Mouse (Mus musculus) lung, postnatal 25 days (tissue): ENCODE data around the gene Wnt5b.
"Not testable (repeated sequence)": the region's sequence is repeated elsewhere in the genome, so short reads cannot be mapped to it uniquely, and the experiment has no call there.

Experiments
- DNase-seq: peaks from one replicate; pipeline ENCODE4 v3.0.0; 2022; ENCODE audit warnings: low spot score

Wnt5b gene

DNA sequence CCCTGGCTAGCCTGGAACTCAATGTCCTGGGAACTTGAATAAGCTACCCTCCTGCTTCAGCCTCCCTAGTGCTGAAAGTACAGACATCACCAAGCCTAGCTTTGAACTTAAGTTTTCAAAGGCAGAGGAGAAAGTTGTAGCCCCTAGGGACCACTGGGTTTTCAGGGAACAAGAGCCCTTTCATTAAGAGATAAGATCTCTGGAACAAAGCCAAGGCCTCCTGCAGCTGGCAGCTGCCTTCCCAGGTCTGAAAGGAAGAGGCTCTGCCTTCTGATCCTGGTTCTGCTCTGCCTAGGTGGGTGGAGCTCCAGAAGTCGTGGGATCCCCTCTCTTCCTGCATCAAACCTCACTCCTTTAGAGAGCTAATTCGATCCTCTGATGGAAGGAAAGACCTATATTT lies 58.7 kb downstream of the Wnt5b start:
- no peak for DNase-seq

- peak; percentile 61 for DNase-seq
These were observed 61.1 kb downstream of the Wnt5b start for GRCm38 (mm10) chr6:119482958-119483600.

- not testable (repeated sequence) for DNase-seq
These were observed 62.3 kb downstream of the Wnt5b start for GRCm38 (mm10) chr6:119481741-119482390.

GRCm38 (mm10) chr6:119480706-119481331 lies 63.3 kb downstream of the Wnt5b start:
- DNase-seq = no peak

DNA sequence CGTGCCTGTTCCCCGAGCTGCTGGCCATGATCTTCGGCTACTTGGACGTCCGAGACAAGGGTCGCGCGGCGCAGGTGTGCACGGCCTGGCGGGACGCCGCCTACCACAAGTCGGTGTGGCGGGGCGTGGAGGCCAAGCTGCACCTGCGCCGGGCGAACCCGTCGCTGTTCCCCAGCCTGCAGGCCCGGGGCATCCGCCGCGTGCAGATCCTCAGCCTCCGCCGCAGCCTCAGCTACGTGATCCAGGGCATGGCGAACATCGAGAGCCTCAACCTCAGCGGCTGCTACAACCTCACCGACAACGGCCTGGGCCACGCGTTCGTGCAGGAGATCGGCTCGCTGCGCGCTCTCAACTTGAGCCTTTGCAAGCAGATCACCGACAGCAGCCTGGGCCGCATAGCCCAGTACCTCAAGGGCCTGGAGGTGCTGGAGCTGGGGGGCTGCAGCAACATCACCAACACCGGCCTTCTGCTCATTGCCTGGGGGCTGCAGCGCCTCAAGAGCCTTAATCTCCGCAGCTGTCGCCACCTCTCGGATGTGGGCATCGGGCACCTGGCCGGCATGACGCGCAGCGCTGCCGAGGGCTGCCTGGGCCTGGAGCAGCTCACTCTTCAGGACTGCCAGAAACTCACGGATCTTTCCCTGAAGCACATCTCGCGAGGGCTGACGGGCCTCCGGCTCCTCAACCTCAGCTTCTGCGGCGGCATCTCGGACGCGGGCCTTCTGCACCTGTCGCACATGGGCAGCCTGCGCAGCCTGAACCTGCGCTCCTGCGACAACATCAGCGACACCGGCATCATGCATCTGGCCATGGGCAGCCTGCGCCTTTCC lies 64.1 kb downstream of the Wnt5b start:
- DNase-seq = no peak

DNA sequence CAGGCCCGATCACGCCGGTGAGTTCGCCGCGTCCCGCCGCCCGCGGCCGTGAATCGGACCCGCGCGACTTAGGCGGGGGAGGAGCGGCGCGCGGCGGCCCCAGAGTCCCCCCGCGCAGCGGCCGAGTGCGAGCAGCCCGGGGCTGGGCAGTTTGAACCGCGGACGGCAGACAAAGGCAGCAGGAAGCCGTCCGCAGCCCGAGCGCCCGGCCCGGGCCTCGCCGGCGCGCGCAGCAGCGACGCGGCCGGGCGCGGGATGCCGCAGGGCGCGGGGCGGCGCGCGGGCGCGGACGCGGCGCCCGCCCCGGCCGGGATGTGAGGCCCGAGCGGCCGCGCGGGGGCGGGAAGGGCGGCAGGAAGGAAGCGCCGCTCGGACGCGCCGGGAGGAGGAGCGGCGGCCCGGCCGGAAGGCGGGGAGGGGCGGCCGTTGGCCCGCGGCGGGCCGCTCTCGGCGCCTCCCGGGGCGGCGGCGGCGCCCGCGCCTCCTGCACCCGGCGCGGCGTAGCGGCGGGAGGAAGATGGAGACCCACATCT lies 64.7 kb downstream of the Wnt5b start, which contains the start of gene Fbxl14:
TSS of gene Fbxl14 (plus strand) at position 326 of the 533 bp plus-strand sequence.
- DNase-seq = no peak

DNA sequence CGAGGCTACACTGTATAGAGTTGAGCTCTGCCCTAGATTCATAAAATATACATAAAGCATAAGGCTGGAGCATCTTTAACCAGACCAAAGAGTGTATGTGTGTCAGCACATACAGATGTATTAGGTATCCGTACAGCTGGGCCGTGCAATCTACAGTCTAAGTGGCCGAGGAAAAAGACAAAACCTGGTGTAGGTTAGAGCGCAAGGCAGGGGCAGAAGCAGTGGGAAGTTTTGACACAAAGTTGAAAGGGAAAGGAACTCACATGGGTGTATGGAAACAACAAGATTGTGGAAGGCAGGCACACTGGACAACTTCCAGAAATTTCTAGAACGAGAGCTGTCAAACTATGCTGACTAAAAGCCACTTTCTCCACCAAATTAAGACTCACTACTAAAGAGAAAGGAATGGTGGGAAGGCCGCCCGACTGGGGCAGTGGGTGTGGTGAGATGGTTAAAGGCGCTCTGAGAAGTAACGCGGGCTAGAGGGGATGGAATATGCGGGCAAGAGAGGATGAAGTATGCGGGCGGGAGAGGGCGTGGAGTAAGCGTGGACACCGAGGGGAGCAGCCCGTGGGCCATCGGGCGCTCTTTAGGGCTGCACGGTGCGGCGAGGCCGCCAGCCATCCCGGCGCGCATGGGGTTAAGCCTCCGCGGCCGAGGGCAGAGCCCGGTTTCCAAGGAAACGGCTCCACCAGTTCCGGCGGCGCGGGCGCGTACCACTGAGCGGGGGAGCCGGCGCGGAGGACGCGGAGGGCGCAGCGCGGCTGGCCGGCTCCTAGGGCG lies 65.4 kb downstream of the Wnt5b start:
- peak; percentile 84 for DNase-seq

DNA sequence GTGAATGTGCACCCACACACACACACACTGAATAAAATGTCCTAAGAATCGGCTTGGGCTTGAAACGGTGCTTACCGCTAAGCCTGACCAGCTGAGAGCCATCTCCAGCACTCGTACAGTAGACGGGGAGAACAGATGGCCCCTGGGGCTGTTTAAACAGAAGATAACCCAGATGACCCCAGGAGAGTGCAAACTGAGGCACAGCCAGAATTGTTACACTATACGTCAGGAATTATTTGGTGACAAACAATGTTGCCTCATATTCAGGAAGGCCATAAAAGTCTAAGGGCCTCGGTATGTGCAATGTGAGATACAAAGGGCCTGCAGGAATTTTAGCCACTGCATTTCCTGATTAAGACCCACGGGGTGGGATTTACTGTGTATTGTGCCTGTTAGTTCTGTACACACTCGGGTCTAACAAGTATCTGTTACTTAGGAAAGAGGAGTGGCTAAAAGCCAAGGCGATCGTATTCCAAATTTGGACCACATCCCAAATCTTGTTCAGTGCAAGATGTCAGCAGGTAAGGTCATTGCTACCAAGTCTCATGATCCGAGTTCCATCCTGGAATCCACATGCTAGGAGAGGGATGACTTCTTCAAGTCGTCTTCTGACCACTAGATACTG lies 66.3 kb downstream of the Wnt5b start:
- no peak for DNase-seq

GRCm38 (mm10) chr6:119475988-119476387 lies 68.2 kb downstream of the Wnt5b start:
- DNase-seq = no peak

DNA sequence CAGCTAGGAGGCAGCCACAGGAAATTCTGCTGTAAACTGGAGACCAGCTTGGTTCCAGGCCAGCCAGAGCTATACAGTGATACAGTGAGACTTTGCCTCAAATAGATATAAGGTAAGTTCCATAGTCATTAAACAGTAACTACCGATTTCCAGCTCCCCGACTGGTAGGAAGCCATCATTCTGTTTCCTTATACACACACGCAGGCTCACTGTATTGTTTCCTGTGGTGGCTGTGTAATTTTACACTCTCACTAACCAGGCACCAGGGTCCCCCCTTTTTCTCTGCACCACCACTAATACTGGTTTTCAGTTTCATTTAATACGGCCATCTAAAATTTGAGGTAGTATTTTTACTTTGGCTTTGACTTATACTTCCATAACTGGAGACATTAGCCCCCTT lies 70.2 kb downstream of the Wnt5b start:
- no peak for DNase-seq

GRCm38 (mm10) chr6:119473446-119473845 lies 70.7 kb downstream of the Wnt5b start:
- no peak for DNase-seq

- DNase-seq = no peak
These were observed 71.4 kb downstream of the Wnt5b start for GRCm38 (mm10) chr6:119472705-119473104.

DNA sequence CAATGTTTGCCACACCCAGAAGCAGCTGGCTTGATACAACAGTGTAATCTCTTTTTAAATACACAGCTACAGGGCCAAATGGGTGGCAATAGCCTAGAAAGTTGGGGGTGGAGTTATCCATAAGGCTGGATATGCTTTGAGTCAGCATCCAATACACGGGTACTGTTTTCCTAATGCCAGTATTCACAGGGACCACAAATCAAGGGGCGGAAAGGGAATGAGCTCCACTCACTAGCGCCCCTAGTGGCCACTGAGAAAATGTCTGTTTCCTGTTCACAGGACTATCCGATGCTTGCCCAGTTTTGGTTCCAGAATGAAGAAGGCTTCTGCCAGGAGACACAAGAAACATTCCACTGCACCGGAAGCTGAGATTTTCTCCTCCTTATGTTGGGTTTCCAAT lies 72.0 kb downstream of the Wnt5b start:
- DNase-seq = peak; percentile 65

DNA sequence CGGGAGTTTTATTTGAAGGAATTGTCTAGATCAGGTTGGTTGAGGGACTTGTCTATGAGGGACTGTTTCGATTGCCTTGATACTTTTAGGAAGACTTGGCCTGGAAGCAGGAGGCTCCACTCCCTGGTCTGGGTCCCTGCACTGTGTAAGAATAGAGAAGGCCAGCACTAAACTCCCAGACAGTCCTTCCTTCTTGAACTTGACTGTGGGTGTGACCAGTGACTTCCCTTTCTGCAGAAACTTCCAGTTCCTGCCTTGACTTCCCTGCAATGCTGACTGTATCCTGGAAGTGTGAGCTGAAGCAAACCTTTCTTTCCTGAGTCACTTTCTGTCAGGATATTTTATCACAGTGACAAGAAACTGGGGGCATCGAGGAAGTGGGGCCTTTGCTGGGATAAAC lies 73.4 kb downstream of the Wnt5b start:
- DNase-seq = no peak

- DNase-seq = no peak
These were observed 76.4 kb downstream of the Wnt5b start for GRCm38 (mm10) chr6:119467785-119468059.

- no peak for DNase-seq
These were observed 77.0 kb downstream of the Wnt5b start for GRCm38 (mm10) chr6:119466921-119467784.

DNA sequence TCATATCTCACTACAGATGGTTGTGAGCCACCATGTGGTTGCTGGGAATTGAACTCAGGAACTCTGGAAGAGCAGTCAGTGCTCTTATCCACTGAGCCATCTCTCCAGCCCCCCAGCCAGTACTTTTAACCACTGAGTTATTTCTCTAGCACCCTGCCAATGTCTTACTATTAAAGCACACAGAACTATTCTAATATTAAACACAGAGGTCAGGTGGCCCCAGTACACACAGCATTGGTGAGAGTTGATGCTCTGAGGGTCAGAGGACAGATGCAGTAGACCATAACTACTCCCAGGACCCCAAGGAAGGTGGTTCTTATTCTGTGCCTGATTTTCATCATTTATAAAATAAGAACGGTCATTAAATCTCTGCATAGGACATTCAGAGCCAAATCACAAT lies 78.0 kb downstream of the Wnt5b start:
- no peak for DNase-seq

DNA sequence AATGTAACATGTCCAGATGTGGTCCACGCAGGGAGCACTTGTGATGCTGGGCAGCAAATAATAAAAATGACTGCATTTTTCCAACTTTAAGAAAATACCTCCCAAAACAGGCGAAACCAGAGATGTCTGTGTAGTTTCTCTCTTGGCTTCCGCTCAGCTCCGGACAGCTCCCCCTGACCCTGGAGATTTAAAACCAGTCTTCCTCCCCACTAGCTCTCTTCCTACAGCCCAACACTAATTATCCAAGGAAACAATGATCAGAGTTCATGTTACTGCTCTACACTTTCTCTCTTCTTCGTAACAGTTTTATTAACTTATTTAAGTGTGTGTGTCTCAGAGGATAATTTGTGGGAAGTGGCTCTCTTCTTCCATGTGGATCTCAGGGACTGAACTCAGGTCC lies 83.8 kb downstream of the Wnt5b start:
- no peak for DNase-seq

- no peak for DNase-seq
These were observed 85.1 kb downstream of the Wnt5b start for GRCm38 (mm10) chr6:119459041-119459440.

GRCm38 (mm10) chr6:119458166-119458565 lies 86.0 kb downstream of the Wnt5b start:
- DNase-seq = no peak
